Mouse (Mus musculus): ENCODE measurements at regions not wholly inside any gene's neighbourhood (a gene's known extent, or its start where the extent isn't known, plus 50 kb on each side); places are given as distances from the start of the nearest gene placed in this dataset.

DNA sequence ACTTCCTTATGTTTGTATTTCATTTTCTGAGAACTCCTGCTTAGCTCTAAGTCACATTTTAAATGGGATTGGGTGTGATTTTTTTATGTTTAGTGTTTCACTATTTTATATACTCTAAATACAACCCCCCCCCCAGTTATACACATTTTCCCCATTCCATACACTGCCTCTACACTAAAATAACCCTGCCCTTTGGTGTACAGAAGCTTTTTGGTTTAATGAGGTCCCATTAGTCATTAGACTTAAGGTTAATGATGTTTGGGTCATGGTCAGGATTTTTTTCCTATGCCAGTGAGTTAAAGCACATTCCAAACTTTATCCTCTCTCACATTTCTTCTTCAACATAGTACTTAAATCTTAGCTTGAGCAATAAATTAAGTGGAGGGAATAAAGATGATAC lies 149.2 kb downstream of the Tinag start:
- ATAC-seq (ENCODE audit: extremely low read depth, insufficient number of reproducible peaks, low FRiP score, poor library complexity, severe bottlenecking), result no peak

DNA sequence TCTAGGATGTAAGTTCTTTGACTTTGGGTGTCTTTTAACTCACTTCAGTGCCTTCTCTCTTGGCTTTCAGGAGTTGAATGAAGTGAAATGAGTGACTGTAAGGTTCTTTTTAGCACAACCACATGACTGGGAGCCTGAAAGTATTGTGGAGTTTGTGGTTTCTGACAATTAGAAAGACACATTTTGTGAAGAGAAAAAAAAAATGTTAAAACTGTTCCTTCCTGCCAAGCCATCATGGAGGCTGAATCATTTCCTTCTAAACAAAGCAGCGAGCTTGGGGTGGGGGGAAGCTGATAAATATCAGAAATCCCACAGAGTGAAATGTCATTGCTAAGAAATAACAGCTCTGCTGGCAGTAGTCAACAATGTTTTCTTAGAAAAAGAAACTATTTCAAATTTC lies 163.8 kb downstream of the Tinag start:
- ATAC-seq (ENCODE audit: extremely low read depth, insufficient number of reproducible peaks, low FRiP score, poor library complexity, severe bottlenecking), result no peak

DNA sequence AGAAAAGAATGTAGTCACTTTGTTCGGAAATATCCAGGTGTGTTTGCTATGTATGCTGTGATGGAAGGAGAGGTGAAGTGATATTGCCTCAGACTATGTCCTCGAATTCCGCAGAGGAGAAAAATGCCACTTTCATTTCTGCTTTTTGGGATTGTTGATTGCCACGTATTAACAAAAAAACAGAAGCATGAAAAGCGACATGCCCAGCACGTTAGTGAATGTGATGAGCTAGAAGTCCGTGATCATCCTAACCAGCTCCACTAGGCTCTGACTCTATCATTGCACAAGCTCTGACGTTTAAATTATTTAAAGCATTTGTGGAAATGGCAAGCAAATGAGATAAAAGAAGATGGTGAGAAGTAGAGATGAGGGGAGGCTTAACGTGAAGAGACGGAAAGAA lies 169.6 kb downstream of the Tinag start:
- ATAC-seq (ENCODE audit: extremely low read depth, insufficient number of reproducible peaks, low FRiP score, poor library complexity, severe bottlenecking), result no peak

DNA sequence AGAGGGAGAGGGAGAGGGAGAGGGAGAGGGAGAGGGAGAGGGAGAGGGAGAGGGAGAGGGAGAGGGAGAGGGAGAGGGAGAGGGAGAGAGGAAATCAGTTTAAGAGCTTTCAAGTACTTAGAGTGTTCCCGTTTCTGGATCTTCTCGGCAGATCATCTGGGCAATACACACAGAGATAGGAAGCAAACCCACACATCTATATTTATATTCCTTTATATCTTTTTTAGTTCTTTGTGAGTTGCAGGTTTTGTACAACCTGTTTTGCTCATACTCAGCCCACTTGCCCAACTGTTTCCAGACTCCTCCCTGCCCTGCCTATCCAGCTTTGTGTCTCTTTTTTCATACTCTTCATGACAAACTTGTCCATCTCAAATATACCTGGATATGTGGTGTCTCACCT lies 173.2 kb downstream of the Tinag start:
- ATAC-seq (ENCODE audit: extremely low read depth, insufficient number of reproducible peaks, low FRiP score, poor library complexity, severe bottlenecking), result no peak

DNA sequence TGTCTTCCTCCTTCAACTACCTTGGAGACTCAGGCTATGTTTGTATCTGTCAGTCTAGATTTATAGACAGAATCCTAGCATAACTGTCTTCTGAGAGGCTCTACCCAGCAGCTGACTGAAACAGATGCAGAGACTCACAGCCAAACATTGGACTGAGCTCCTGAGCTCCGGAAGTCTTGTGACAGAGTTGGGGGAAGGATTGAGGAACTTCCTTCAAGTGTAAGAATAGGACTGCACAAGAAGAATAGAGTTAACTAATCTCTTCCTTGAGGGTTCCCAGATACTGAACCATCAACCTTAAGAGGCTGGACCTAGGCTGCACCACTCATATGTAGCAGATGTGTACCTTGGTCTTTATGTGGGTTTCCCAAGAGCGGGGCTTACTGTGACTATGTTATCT lies 176.0 kb downstream of the Tinag start:
- no peak for ATAC-seq (ENCODE audit: extremely low read depth, insufficient number of reproducible peaks, low FRiP score, poor library complexity, severe bottlenecking)

DNA sequence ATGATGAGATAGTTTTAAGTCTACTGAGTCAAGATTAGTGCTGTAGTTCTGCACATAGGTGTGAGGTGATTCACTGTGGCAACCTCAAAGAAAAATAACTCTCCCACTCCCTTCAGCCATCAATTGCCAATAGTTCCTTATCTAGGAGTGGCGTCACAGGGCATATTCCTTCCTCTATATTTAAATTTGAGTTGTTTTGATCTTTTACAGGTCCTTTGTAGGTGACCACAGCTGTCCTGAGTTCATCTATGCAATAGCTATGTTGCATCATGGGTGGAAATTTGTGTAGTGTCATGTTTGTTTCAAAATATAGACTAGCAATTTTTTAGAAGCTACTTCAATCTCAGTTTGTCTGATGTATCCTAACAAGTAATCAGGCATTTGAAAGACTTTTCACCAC lies 177.0 kb downstream of the Tinag start:
- ATAC-seq (ENCODE audit: extremely low read depth, insufficient number of reproducible peaks, low FRiP score, poor library complexity, severe bottlenecking), result 0 out of 2 replicates have a peak, but pooled peaks have one; percentile 30

DNA sequence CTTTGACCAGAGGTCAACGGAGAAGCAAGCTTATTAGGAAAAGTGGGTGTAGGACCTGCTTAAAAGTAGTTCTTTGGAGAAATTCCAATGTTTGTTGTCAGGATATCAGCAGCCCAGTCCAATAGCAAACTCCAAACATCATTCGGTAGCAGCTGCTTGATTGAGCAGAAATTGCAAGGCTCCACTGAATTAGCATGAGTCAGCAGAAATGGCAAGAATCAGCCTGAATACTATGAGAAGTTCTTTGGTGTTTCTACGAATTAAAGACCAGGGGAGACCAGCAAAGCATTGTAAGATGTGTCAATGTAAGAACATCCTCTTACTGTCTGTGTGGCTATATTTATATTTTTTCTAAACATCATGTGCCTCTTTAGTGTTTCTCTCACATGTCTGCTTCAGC lies 223.4 kb downstream of the Tinag start:
- ATAC-seq (ENCODE audit: extremely low read depth, insufficient number of reproducible peaks, low FRiP score, poor library complexity, severe bottlenecking), result no peak

DNA sequence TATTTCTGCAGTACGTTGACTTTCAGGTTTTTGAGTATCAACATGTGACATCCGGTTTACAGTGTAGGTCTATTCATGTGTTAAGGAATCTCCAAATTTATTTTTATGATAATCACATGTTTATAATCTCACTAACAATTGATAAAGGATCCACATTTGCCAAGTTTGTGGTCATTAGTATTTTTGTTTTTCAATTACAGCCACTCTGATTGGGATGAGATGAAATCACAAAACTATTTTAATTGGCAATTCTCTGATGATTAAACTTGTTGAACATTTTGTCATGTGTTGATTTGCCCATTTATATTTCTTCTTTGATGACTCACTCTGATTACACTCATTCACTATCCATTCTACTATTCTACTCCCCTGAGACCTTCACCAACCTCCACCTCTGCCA lies 228.0 kb upstream of the Fam83b start:
- ATAC-seq (ENCODE audit: extremely low read depth, insufficient number of reproducible peaks, low FRiP score, poor library complexity, severe bottlenecking), result no peak

DNA sequence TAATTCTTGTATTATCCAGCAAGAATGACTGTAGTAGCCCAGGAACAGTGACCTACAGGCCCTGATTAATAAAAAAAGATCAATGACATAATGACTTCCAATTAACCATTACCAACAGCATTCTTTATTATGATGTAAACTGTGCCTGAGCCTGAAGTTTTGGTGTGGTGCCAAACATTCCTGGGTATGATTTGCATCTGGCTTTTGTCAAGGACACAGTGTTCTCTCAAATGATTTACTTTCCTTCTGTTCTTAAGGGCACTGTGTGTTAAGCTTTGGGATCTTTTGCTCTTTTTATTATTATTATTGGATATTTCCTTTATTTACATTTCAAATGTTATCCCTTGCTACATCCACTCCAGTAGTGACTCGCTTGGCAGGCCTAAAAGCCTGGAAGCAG lies 221.7 kb upstream of the Fam83b start:
- no peak for ATAC-seq (ENCODE audit: extremely low read depth, insufficient number of reproducible peaks, low FRiP score, poor library complexity, severe bottlenecking)
